Mouse (Mus musculus): ENCODE results near the gene Ddi1. TPM values are rescaled to one million over a fixed set of nuclear protein-coding genes. Genes with fewer than 3 reads are reported as not detected.

The Ddi1 gene
- polyA plus RNA-seq (2015; fragmentation: Nextera tagmentation; extraction: Ambion mirVana), result 0.14 and 0.15 TPM in 2 replicates

DNA sequence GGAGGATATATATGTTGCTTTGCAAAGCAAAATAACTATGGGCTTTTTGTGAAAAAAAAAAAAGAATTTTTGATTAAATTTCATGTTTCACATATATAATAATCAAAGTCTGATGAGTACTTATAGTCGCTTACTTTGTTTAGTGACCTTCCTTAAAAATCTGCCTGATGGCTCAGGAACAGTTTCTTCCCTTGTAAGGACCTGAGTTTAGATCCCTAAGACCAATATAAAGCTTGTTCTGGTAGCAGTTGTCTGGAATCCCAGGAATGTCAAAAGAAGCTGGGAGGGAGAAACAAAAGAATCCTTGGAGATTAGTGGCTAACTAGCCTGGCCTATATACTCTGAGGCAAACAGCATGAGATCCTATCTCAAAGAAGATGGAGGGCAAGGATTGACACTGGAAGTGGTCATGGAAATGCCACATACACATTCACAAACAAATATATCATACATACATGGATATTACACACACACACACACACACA, at the start of gene Ddi1:
Gene Ddi1 (minus strand): TSS at position 51 of the 485 bp plus-strand sequence.
- Histone ChIP-seq H3K4me1 (ENCODE audit: insufficient read depth, low read length) (no peaks in the 10 kb centered on the region; the same call in 1 of the 2 replicates), H3K9ac (replicated peaks; ENCODE audit: low read length) (no peak within 1 kb of the TSS), H3K4me3 (ENCODE audit: low read length) (no peak within 1 kb of the TSS), H3K4me2 (replicated peaks; ENCODE audit: low read depth, low read length) (no peak within 1 kb of the TSS), H3K9me3 (ENCODE audit: low read length) (peaks cover 8% of the 10 kb centered on the region; the same call in 1 of the 2 replicates), H3K36me3 (ENCODE audit: insufficient read depth, low read length) (no peaks in the 10 kb centered on the region), H3K27ac (ENCODE audit: low read length) (no peak within 1 kb of the TSS), H3K27me3 (ENCODE audit: insufficient read depth, low read length) (no peaks in the 10 kb centered on the region)
- ATAC-seq (ENCODE audit: low FRiP score, low TSS enrichment), result no peak; the same call in 1 of the 2 replicates
- 81% methylated on average over 1 of the region's 1 CpGs for WGBS

DNA sequence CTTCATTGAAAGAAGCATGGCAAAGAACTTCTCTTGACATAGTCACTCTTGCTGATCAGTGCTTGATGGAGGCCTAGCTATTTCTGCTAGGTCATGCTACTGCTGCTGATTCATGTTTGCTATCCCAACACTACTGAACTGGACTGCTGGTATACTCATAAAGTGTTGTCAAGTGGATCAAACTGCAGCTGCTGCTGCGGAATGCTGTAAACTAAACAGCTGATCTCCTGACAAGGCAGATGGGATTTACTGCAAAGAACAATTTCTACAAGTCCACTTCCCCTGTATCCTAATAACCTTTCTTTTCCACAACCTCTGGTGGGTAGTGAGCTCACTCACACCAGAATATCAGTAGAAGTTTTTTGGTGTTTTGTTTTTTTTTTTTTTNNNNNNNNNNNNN, 47.5 kb upstream of the Ddi1 start:
- Histone ChIP-seq H3K4me3 (ENCODE audit: low read length) (no peak overlapping the region), H3K4me2 (replicated peaks; ENCODE audit: low read depth, low read length) (no peak overlapping the region), H3K36me3 (ENCODE audit: insufficient read depth, low read length) (no peaks in the 10 kb centered on the region), H3K4me1 (ENCODE audit: insufficient read depth, low read length) (no peaks in the 10 kb centered on the region), H3K27me3 (ENCODE audit: insufficient read depth, low read length) (no peaks in the 10 kb centered on the region), H3K9ac (replicated peaks; ENCODE audit: low read length) (no peak overlapping the region), H3K27ac (ENCODE audit: low read length) (no peak overlapping the region), H3K9me3 (ENCODE audit: low read length) (no peaks in the 10 kb centered on the region)
- 25% methylated on average over 1 of the region's 1 CpGs for WGBS
- ATAC-seq (ENCODE audit: low FRiP score, low TSS enrichment), result no peak

DNA sequence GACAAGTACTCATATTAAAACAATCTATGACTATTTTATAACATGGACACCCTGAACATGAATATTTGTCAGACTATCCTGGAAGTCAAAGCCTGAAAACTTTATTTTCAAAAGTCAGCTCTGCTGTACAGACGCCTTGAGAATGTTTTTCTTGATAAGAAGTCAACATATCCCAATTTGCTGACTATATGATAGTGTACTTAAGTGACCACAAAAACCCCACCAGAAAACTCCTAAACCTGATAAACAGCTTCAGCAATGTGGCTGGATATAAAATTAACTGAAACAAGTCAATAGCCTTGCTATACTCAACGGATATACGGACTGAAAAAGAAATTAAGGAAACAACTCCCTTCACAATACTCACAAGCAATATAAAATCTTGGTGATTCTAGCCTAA, 36.2 kb upstream of the Ddi1 start:
- H3K4me2 ChIP-seq (replicated peaks; ENCODE audit: low read depth, low read length), result no peak overlapping the region
- ATAC-seq (ENCODE audit: low FRiP score, low TSS enrichment), result no peak
- H3K36me3 ChIP-seq (ENCODE audit: insufficient read depth, low read length), result no peaks in the 10 kb centered on the region
- H3K4me1 ChIP-seq (ENCODE audit: insufficient read depth, low read length), result no peaks in the 10 kb centered on the region
- H3K27me3 ChIP-seq (ENCODE audit: insufficient read depth, low read length), result no peaks in the 10 kb centered on the region
- no peak overlapping the region for H3K27ac ChIP-seq (ENCODE audit: low read length)
- no peak overlapping the region for H3K4me3 ChIP-seq (ENCODE audit: low read length)
- H3K9ac ChIP-seq (replicated peaks; ENCODE audit: low read length), result no peak overlapping the region
- no peaks in the 10 kb centered on the region for H3K9me3 ChIP-seq (ENCODE audit: low read length)
- WGBS, result 96% methylated on average over 3 of the region's 3 CpGs

DNA sequence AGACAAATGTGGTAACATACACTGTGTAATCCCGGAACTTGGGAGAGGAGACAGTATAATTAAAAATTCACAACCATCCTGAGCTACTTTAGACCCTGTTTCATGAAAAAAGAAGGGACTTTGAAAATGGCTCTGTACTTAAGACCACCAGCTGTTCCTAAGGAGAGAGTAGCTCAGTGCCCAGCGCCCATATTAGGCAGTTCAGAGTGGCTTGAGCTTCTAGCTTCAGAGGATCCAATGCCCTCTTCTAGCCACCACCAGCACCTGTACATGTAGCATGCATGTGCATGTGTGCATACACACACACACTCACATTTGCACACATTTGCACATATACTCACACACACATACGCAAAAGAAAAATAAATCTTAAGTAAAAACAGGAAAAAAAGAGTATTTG, 34.9 kb upstream of the Ddi1 start:
- 90% methylated on average over 3 of the region's 3 CpGs for WGBS
- H3K9ac ChIP-seq (replicated peaks; ENCODE audit: low read length), result no peak overlapping the region
- H3K4me3 ChIP-seq (ENCODE audit: low read length), result no peak overlapping the region
- no peaks in the 10 kb centered on the region for H3K4me1 ChIP-seq (ENCODE audit: insufficient read depth, low read length)
- ATAC-seq (ENCODE audit: low FRiP score, low TSS enrichment), result no peak
- H3K9me3 ChIP-seq (ENCODE audit: low read length), result no peaks in the 10 kb centered on the region
- H3K36me3 ChIP-seq (ENCODE audit: insufficient read depth, low read length), result no peaks in the 10 kb centered on the region
- no peak overlapping the region for H3K27ac ChIP-seq (ENCODE audit: low read length)
- H3K27me3 ChIP-seq (ENCODE audit: insufficient read depth, low read length), result no peaks in the 10 kb centered on the region
- H3K4me2 ChIP-seq (replicated peaks; ENCODE audit: low read depth, low read length), result no peak overlapping the region

DNA sequence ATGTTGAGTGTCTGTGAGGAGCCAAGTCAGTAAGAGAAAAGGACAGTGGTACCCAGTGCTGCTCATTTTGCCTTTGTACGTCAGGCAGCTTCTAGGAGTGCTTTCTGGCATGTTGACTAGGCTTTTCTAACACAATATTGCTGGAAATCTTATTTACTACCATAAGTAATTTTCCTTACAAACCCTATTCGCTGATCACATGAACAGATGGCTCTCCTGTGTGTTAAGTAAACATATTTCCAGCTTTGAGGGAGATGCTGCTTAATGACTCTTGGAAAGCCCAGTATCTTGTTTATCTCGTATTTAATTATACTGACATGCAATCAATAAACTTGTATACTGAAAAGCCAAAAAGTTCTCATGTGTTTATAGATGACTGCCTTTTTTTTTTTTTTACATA, 32.4 kb upstream of the Ddi1 start:
- 56% methylated on average over 3 of the region's 3 CpGs for WGBS
- Histone ChIP-seq H3K9me3 (ENCODE audit: low read length) (no peaks in the 10 kb centered on the region), H3K36me3 (ENCODE audit: insufficient read depth, low read length) (no peaks in the 10 kb centered on the region), H3K4me2 (replicated peaks; ENCODE audit: low read depth, low read length) (no peak overlapping the region), H3K9ac (replicated peaks; ENCODE audit: low read length) (no peak overlapping the region), H3K4me3 (ENCODE audit: low read length) (no peak overlapping the region), H3K27ac (ENCODE audit: low read length) (no peak overlapping the region), H3K4me1 (ENCODE audit: insufficient read depth, low read length) (no peaks in the 10 kb centered on the region), H3K27me3 (ENCODE audit: insufficient read depth, low read length) (no peaks in the 10 kb centered on the region)
- ATAC-seq (ENCODE audit: low FRiP score, low TSS enrichment), result no peak

DNA sequence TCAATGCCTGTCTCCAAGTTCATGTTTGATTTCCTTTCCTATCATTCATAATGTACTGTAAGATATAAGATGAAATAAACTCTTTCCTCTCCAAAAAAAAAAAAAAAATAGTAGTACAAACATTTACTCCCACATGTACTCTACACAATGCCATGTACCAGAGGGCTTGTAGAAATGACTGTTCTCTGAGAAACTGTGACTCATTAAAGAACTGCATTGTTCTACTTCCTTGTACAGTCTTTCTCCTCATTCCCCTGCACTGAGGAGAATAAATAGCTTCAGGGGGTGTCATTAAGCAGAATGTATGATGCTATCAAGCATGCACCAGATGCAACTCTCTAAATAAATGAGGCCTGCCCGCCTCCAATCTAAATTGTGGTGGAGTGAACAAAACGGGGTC, 28.9 kb upstream of the Ddi1 start:
- Histone ChIP-seq H3K36me3 (ENCODE audit: insufficient read depth, low read length) (no peaks in the 10 kb centered on the region), H3K9me3 (ENCODE audit: low read length) (no peaks in the 10 kb centered on the region), H3K4me2 (replicated peaks; ENCODE audit: low read depth, low read length) (no peak overlapping the region), H3K9ac (replicated peaks; ENCODE audit: low read length) (no peak overlapping the region), H3K4me3 (ENCODE audit: low read length) (no peak overlapping the region), H3K4me1 (ENCODE audit: insufficient read depth, low read length) (no peaks in the 10 kb centered on the region), H3K27ac (ENCODE audit: low read length) (no peak overlapping the region), H3K27me3 (ENCODE audit: insufficient read depth, low read length) (no peaks in the 10 kb centered on the region)
- WGBS, result 78% methylated on average over 2 of the region's 2 CpGs
- no peak for ATAC-seq (ENCODE audit: low FRiP score, low TSS enrichment)

DNA sequence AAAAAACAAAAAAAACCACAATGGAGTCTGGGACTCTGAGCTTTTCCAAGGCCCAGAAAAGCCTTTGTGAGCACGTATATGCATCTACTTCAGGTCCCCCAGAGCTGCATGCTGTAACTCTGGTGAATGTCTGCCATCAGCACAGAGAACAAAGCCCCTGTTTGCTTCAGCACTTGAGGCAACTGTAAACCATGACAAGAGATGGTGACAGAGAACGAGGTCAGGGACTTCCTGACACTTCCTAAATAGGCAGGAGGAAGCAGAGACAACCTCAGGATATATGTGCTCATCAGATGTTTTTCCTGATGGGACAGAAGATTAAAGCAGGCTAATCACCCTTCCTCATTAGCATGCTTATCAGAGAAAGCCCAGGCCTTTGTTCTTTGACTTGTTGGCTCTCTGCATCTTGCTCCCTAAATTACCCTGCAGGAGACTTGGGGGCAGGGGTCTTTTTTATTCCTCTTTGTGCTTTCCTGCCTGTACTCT, 19.6 kb upstream of the Ddi1 start:
- no peaks in the 10 kb centered on the region for H3K27me3 ChIP-seq (ENCODE audit: insufficient read depth, low read length)
- 24% methylated on average over 2 of the region's 2 CpGs for WGBS
- H3K9ac ChIP-seq (replicated peaks; ENCODE audit: low read length), result no peak overlapping the region
- H3K4me1 ChIP-seq (ENCODE audit: insufficient read depth, low read length), result no peaks in the 10 kb centered on the region
- no peaks in the 10 kb centered on the region for H3K9me3 ChIP-seq (ENCODE audit: low read length)
- H3K4me3 ChIP-seq (ENCODE audit: low read length), result no peak overlapping the region
- ATAC-seq (ENCODE audit: low FRiP score, low TSS enrichment), result no peak
- no peak overlapping the region for H3K4me2 ChIP-seq (replicated peaks; ENCODE audit: low read depth, low read length)
- H3K27ac ChIP-seq (ENCODE audit: low read length), result no peak overlapping the region
- no peaks in the 10 kb centered on the region for H3K36me3 ChIP-seq (ENCODE audit: insufficient read depth, low read length)

DNA sequence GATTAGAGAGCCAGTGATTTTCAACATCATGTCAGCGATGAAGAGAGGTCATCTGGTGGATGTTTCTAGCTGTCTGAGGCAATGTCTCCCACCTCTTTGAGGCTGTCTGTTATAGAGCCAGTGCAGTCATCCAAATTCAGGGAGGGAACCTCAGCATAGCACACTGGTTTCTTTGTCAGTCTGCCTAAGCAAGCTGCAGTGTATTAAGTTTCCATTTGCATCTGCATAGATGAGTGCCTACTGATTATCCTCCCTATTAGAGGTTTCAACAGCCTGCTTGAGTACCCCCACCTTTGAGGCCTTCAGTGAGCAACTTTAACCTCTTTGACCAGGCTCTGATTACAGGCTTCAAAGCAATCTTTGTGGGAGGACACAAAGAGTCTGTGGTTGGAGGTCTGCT, 17.1 kb upstream of the Ddi1 start:
- no peaks in the 10 kb centered on the region for H3K4me1 ChIP-seq (ENCODE audit: insufficient read depth, low read length)
- no peaks in the 10 kb centered on the region for H3K9me3 ChIP-seq (ENCODE audit: low read length)
- H3K27ac ChIP-seq (ENCODE audit: low read length), result no peak overlapping the region
- WGBS, result 38% methylated on average over 1 of the region's 1 CpGs
- no peak overlapping the region for H3K9ac ChIP-seq (replicated peaks; ENCODE audit: low read length)
- H3K4me3 ChIP-seq (ENCODE audit: low read length), result no peak overlapping the region
- H3K36me3 ChIP-seq (ENCODE audit: insufficient read depth, low read length), result no peaks in the 10 kb centered on the region
- H3K27me3 ChIP-seq (ENCODE audit: insufficient read depth, low read length), result no peaks in the 10 kb centered on the region
- ATAC-seq (ENCODE audit: low FRiP score, low TSS enrichment), result peak; percentile 92
- no peak overlapping the region for H3K4me2 ChIP-seq (replicated peaks; ENCODE audit: low read depth, low read length)

DNA sequence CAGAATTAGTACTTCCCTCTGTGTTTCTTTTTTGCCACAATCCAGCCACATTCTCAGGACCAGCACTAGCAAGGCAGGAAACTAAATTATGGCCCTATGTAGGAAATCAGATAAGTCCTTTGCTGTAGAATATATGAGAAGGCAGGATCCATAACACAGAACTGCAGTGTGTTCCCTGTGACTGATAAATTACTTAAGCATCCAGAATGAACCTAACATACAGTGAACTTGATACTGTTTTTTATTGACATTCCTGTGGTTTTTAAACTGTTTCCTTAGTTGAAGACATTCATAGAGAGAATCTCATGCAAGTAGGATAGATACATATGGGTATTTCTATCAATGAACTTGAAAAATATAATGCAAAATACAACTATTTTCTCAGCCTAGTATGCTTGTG, 7.9 kb upstream of the Ddi1 start:
- Histone ChIP-seq H3K4me2 (replicated peaks; ENCODE audit: low read depth, low read length) (no peak overlapping the region), H3K27ac (ENCODE audit: low read length) (no peak overlapping the region), H3K9me3 (ENCODE audit: low read length) (no peaks in the 10 kb centered on the region), H3K36me3 (ENCODE audit: insufficient read depth, low read length) (no peaks in the 10 kb centered on the region), H3K4me1 (ENCODE audit: insufficient read depth, low read length) (no peaks in the 10 kb centered on the region), H3K27me3 (ENCODE audit: insufficient read depth, low read length) (no peaks in the 10 kb centered on the region), H3K4me3 (ENCODE audit: low read length) (no peak overlapping the region), H3K9ac (replicated peaks; ENCODE audit: low read length) (no peak overlapping the region)
- no peak for ATAC-seq (ENCODE audit: low FRiP score, low TSS enrichment)

DNA sequence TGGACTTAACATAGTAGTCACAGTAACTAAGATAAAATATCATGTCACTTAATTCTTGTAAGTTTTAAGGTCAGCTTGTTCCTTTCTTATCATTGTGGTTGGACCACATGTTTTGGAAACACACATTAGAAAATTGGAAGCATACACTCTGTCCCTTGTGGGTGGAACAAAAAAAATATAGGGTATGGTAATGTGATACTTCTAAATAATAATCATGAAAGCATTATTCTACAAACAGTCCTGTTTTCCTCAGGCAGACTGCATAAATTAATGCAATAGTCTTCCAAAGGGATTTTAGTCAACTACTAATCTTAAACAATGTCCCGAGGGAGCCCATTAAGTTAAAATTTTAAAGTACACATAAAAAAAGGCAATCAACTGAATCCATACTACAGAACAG, 6.7 kb upstream of the Ddi1 start:
- H3K27ac ChIP-seq (ENCODE audit: low read length), result no peak overlapping the region
- no peak for ATAC-seq (ENCODE audit: low FRiP score, low TSS enrichment)
- no peak overlapping the region for H3K9ac ChIP-seq (replicated peaks; ENCODE audit: low read length)
- H3K36me3 ChIP-seq (ENCODE audit: insufficient read depth, low read length), result no peaks in the 10 kb centered on the region
- 69% methylated on average over 1 of the region's 1 CpGs for WGBS
- no peak overlapping the region for H3K4me2 ChIP-seq (replicated peaks; ENCODE audit: low read depth, low read length)
- H3K9me3 ChIP-seq (ENCODE audit: low read length), result no peaks in the 10 kb centered on the region
- no peak overlapping the region for H3K4me3 ChIP-seq (ENCODE audit: low read length)
- H3K27me3 ChIP-seq (ENCODE audit: insufficient read depth, low read length), result no peaks in the 10 kb centered on the region
- H3K4me1 ChIP-seq (ENCODE audit: insufficient read depth, low read length), result no peaks in the 10 kb centered on the region

All from kidney, embryonic 16.5 days (tissue).